Mouse (Mus musculus): ENCODE data around the gene Ep400. TPM values are rescaled to one million over a fixed set of nuclear protein-coding genes. Genes with fewer than 3 reads are reported as not detected.

The Ep400 gene
- not detected in 2 replicates for polyA plus RNA-seq (2012; ENCODE audit: insufficient read depth, insufficient read length, low replicate concordance, missing spikeins)

DNA sequence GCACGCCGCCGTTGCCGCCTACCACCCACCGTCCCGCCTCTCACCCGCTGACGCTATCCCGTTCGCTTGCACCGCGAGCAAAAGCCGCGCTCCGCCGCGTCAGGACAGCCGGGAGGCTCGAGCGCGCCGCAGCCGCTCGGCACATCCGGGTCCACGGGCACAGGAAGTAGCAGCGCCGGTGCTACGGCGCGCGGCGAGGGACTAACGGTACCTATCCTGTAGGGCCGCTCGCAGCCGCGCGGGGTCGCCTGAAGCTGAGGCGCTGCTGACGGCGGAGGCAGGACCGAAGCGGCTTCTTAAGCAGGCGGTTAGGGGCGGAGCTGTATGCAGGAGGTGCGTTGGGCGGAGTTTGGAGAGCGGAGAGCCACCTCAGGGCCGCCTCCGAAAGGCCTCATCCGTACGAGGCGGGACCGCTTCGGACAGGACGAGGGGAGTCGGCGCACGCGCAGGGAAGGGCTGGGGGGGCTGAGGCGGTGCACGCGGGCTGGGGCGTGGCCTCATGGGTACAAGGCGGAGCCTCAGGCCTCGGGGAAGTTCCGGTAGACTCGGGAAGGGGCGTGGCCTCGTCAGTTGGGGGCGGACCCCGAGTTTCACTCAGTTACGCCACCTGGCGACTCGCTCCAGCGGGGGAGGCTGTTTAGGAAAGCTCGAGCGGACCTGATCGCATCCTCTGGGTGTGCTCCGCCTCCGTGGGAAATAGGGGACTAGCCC lies at the start of gene Ep400:
Ep400 (minus strand) TSS at position 270 of the 711 bp plus-strand sequence.
- under 1% methylated on average over 82 of the region's 83 CpGs for WGBS
- H3K27ac ChIP-seq (ENCODE audit: insufficient read depth, low read depth, low read length): peak within 1 kb of the TSS; percentile 71
- TF ChIP-seq CTCF (IDR thresholded peaks at IDR 0.05; ENCODE audit: insufficient read depth, low read depth, low read length): peak; percentile 34; the same call in 1 of the 2 replicates
- peak; percentile 66; the same call in 1 of the 2 replicates for TF ChIP-seq POLR2A (IDR thresholded peaks at IDR 0.05; ENCODE audit: insufficient read depth, low read depth, low read length)
- H3K4me1 ChIP-seq (ENCODE audit: control insufficient read depth, insufficient read depth, low read length): no peaks in the 10 kb centered on the region; the same call in 1 of the 2 replicates
- H3K4me3 ChIP-seq (ENCODE audit: insufficient read depth, low read depth, low read length): peak within 1 kb of the TSS; percentile 88

DNA sequence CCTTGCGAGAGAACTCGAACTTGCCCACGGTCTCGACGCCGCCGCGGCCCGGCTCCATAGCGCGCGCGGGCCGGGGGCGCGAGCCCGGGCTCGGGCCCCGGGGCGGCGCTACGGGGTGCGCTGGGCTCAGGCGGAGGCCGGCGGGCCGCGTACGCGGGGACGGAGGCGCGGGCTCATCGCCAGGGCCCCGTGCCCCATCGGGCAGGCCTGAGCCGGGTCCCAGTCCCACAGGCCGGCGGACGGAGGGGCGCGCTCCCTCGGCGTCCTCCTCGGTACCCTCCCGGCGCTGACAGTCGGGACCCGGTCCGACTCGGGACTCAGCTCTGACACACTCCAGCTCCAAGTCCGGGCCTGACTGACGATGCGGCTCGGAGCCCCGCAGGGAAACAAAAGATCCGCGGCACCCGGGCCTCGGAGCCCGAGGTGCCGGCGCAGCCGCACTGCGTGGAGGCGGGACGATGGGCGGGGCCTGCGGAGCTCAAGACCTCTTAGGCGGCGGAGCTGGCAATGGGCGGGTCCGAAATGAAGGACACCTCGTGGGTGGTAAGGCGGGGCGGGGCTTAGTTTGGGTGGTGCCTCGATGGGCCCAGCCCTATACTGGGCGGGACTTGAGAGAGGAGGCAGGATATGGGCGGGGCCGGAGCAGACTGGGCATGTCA lies 39.3 kb upstream of the Ep400 start, which contains the start of gene Ulk1:
Ulk1 (minus strand) TSS at position 431 of the 659 bp plus-strand sequence.
- H3K27ac ChIP-seq (ENCODE audit: insufficient read depth, low read depth, low read length): no peak within 1 kb of the TSS; the same call in 1 of the 2 replicates
- under 1% methylated on average over 80 of the region's 80 CpGs for WGBS
- H3K4me1 ChIP-seq (ENCODE audit: control insufficient read depth, insufficient read depth, low read length): peaks cover 23% of the 10 kb centered on the region
- peak within 1 kb of the TSS; percentile 94 for H3K4me3 ChIP-seq (ENCODE audit: insufficient read depth, low read depth, low read length)
- TF ChIP-seq POLR2A (IDR thresholded peaks at IDR 0.05; ENCODE audit: insufficient read depth, low read depth, low read length) (peak; percentile 99), CTCF (IDR thresholded peaks at IDR 0.05; ENCODE audit: insufficient read depth, low read depth, low read length) (no peak)

DNA sequence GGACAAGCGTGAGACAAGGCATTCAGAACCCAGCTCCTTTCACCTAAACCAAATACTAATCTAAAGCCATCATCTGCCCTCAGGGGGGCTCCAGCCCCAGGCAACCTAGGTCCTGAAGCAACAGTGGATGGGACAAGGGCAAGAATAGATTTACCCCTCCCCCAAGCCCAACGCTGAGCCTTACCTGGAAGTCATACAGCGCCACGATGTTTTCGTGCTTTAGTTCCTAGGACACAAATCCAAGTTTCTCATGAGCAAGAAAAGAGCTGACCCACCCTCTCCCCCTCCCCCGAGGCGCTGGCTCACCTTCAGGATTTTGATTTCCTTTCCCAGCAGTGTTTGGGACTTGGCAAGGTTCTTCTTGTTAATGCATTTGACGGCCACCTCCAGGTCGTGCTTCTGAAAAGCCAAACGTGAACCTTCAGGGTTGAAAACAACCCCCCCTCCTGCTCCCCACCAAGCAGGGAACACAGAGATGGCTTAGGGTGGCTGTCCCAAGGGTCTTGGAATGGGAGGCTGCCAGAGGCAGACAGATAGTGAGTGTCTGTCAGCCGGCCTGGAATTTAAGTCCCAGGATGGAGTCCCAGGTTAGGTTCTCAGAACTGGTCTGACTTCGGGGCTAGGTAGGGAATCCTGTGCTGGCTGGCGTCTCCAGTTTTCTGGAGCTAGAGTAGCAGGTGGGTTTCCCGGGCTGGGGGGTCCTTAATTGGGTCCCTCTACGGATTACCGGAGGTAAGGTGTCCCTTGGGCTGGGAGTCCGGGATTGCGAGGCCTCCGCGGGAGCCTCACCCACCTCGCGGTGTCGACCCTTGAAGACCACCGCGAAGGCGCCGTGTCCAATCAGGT lies 38.5 kb upstream of the Ep400 start:
- TF ChIP-seq CTCF (IDR thresholded peaks at IDR 0.05; ENCODE audit: insufficient read depth, low read depth, low read length): no peak
- TF ChIP-seq POLR2A (IDR thresholded peaks at IDR 0.05; ENCODE audit: insufficient read depth, low read depth, low read length): no peak
- Histone ChIP-seq H3K27ac (ENCODE audit: insufficient read depth, low read depth, low read length) (no peak overlapping the region; the same call in 1 of the 2 replicates), H3K4me1 (ENCODE audit: control insufficient read depth, insufficient read depth, low read length) (peaks cover 23% of the 10 kb centered on the region), H3K4me3 (ENCODE audit: insufficient read depth, low read depth, low read length) (peak overlapping the region; percentile 94)
- under 1% methylated on average over 27 of the region's 27 CpGs for WGBS

DNA sequence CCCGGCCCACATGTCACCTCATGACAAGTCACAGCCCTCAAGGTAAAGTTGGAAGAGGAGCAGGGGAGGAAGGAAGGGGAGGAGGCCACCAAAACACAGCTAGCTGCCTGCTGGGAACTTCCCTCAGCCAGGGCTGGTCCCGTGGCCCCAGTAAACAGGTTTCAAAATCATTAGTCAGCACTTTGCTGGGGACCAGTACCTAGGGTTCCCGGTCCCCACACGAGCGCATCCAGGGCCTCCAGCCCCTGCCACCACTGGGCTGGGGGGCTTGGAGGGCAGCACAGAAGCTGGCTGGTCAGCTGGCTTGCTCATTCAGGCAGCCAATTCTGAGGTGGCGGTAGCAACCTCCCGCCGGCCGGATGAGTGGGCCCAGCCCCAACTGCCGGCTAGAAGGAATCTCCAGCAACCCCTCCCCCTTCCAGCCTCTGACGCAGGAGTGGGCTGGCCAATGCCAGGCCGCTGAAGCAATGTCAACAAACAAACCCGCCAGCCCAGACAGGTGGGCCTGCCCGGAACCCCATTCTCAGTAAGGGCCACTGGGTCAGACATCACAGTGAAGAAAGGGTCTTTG lies 37.6 kb upstream of the Ep400 start:
- Histone ChIP-seq H3K4me3 (ENCODE audit: insufficient read depth, low read depth, low read length) (peak overlapping the region; percentile 94), H3K27ac (ENCODE audit: insufficient read depth, low read depth, low read length) (0 out of 2 replicates have a peak overlapping the region, but pooled peaks have one; percentile 22), H3K4me1 (ENCODE audit: control insufficient read depth, insufficient read depth, low read length) (peaks cover 23% of the 10 kb centered on the region)
- TF ChIP-seq CTCF (IDR thresholded peaks at IDR 0.05; ENCODE audit: insufficient read depth, low read depth, low read length) (no peak), POLR2A (IDR thresholded peaks at IDR 0.05; ENCODE audit: insufficient read depth, low read depth, low read length) (no peak)
- 3% methylated on average over 14 of the region's 14 CpGs for WGBS

DNA sequence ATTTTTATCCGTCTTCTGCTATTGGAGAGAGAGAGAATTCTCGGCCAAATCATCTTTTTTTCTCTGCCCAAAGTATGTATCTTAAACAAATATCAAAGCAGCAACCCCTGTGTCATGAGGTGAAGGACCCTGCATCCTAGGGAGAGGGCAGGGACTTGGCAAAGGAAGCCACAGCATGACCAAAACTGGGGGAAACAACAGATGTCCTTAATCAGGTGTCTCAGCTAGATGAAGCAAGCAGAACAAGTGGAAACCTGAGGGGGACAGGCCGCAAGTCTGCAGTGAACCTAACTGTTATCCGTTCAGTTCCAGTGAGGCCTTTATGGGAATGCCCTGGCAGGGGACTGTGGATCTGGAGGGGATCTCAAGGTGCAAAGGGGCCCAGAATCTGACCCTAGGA lies 36.9 kb upstream of the Ep400 start:
- peak overlapping the region; percentile 94; the same call in 1 of the 2 replicates for H3K4me3 ChIP-seq (ENCODE audit: insufficient read depth, low read depth, low read length)
- TF ChIP-seq CTCF (IDR thresholded peaks at IDR 0.05; ENCODE audit: insufficient read depth, low read depth, low read length) (no peak), POLR2A (IDR thresholded peaks at IDR 0.05; ENCODE audit: insufficient read depth, low read depth, low read length) (no peak)
- 87% methylated on average over 4 of the region's 4 CpGs for WGBS
- H3K4me1 ChIP-seq (ENCODE audit: control insufficient read depth, insufficient read depth, low read length): peaks cover 23% of the 10 kb centered on the region
- no peak overlapping the region for H3K27ac ChIP-seq (ENCODE audit: insufficient read depth, low read depth, low read length)

DNA sequence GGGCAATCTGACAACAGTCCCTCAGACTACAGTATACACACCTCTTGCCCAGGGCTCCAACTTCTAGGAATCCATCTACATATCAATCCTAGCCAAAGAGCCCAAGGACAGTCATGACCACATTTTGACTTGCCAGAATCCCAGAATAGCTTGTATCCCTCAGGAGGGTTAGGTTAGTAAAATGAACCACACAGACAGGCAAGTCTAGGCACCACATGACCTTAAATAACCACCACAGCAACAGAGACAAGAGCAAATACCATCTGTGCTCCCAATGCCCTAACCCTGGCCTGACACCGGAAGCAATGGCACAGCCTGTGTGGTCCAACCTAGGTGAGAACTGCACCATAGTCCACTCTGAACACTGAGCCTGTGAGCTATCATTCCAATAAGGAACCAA lies 36.2 kb upstream of the Ep400 start:
- no peak for TF ChIP-seq POLR2A (IDR thresholded peaks at IDR 0.05; ENCODE audit: insufficient read depth, low read depth, low read length)
- no peak for TF ChIP-seq CTCF (IDR thresholded peaks at IDR 0.05; ENCODE audit: insufficient read depth, low read depth, low read length)
- H3K27ac ChIP-seq (ENCODE audit: insufficient read depth, low read depth, low read length): no peak overlapping the region
- no peak overlapping the region for H3K4me3 ChIP-seq (ENCODE audit: insufficient read depth, low read depth, low read length)
- WGBS: 89% methylated on average over 1 of the region's 1 CpGs
- H3K4me1 ChIP-seq (ENCODE audit: control insufficient read depth, insufficient read depth, low read length): peaks cover 30% of the 10 kb centered on the region

DNA sequence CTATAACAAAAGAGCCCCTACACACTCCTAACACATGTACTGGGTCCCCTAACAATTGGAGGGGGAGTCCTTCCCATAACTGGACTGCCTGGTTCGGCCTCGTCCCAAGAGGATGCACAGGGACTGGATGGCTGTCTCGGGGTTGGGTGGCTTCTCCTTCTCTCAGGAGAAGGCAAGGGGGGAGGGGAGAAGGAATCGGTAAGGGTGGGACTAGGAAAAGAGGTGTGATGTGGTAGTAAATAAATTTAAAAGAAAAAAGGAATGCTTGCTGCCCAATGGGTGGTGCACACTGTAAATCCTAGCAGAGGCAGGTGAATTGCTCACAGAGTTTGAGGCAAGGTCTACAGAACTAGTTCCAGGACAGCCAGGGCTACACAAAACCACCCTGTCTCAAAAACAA lies 35.6 kb upstream of the Ep400 start:
- Histone ChIP-seq H3K27ac (ENCODE audit: insufficient read depth, low read depth, low read length) (no peak overlapping the region), H3K4me1 (ENCODE audit: control insufficient read depth, insufficient read depth, low read length) (peaks cover 35% of the 10 kb centered on the region), H3K4me3 (ENCODE audit: insufficient read depth, low read depth, low read length) (no peak overlapping the region)
- TF ChIP-seq CTCF (IDR thresholded peaks at IDR 0.05; ENCODE audit: insufficient read depth, low read depth, low read length) (no peak), POLR2A (IDR thresholded peaks at IDR 0.05; ENCODE audit: insufficient read depth, low read depth, low read length) (no peak)
- 85% methylated on average over 4 of the region's 4 CpGs for WGBS

DNA sequence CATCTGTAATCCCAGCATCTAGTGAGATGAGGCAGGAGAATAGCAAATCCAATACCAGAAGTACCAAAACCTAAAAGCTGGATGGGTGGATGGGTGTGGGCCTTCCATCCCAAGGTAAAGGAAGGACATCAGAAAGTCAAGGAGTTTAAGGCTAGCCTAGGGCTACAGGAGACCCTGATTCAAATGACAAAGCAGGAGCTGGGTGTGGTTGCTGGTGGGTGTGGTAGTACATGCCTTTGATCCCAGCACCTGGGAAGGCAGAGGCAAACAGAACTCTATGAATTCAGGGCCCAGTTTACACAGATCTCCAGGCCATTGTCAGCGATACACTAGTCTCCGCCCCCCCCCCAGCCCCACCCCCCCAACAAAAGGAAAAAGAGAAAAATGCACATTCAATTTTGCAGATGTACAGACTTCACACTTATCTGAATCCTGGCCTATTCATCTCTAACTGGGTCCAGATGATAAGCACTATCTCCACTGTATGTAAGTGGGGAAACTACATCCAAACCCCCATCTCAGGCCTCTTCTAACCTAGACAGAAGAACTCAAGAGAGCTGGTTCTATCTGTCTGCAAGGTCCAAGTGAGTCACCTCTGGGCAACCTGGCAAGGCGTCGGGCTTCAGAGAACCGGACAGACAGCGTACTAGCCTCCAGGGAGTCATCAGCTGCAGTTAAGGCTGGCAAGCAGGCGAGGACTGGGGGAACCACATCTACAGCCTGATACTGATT lies 33.7 kb upstream of the Ep400 start:
- 86% methylated on average over 7 of the region's 7 CpGs for WGBS
- no peak overlapping the region for H3K27ac ChIP-seq (ENCODE audit: insufficient read depth, low read depth, low read length)
- no peak overlapping the region for H3K4me3 ChIP-seq (ENCODE audit: insufficient read depth, low read depth, low read length)
- TF ChIP-seq POLR2A (IDR thresholded peaks at IDR 0.05; ENCODE audit: insufficient read depth, low read depth, low read length) (no peak), CTCF (IDR thresholded peaks at IDR 0.05; ENCODE audit: insufficient read depth, low read depth, low read length) (no peak)
- H3K4me1 ChIP-seq (ENCODE audit: control insufficient read depth, insufficient read depth, low read length): peaks cover 40% of the 10 kb centered on the region

Data from olfactory bulb, adult 2 months (tissue).